Mouse (Mus musculus): ENCODE measurements at regions not wholly inside any gene's neighbourhood (a gene's known extent, or its start where the extent isn't known, plus 50 kb on each side); places are given as distances from the start of the nearest gene placed in this dataset.

DNA sequence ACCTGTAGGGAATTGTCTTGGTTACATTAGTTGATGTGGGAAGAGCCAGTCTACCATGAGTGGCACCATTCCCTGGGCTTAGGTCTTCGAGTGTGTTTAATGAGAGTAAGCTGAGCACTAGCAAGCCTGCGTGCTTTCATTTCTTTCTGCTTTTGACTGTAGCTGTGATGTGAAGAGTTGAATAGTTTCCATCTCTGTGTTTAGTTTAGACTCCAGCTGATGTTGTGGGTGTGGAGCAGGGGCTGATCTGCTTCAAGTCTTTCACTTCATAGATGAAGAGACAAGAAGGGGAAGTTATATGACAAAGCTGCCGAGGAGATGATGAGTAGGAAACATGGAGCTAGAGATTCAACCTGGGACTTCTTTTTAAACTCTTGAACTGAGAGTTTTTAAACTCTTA, 446.0 kb downstream of the Slc4a3 start:
- Histone ChIP-seq H3K4me1 (no peaks in the 10 kb centered on the region), H3K4me2 (replicated peaks) (no peak overlapping the region), H3K36me3 (no peaks in the 10 kb centered on the region), H3K9ac (no peak overlapping the region), H3K9me3 (no peaks in the 10 kb centered on the region), H3K27me3 (replicated peaks) (no peaks in the 10 kb centered on the region), H3K27ac (no peak overlapping the region), H3K4me3 (no peak overlapping the region)
- WGBS: 91% methylated on average over 3 of the region's 3 CpGs
- ATAC-seq (ENCODE audit: low FRiP score, low read depth): no peak

- Histone ChIP-seq H3K4me1 (no peaks in the 10 kb centered on the region), H3K9ac (no peak overlapping the region), H3K4me3 (no peak overlapping the region), H3K9me3 (no peaks in the 10 kb centered on the region), H3K36me3 (no peaks in the 10 kb centered on the region), H3K27ac (no peak overlapping the region), H3K4me2 (replicated peaks) (no peak overlapping the region), H3K27me3 (replicated peaks) (no peaks in the 10 kb centered on the region)
- 56% methylated on average over 3 of the region's 3 CpGs for WGBS
- no peak for ATAC-seq (ENCODE audit: low FRiP score, low read depth)
Measured at GRCm38 (mm10) chr1:75997222-75997621, 451.2 kb downstream of the Slc4a3 start.

DNA sequence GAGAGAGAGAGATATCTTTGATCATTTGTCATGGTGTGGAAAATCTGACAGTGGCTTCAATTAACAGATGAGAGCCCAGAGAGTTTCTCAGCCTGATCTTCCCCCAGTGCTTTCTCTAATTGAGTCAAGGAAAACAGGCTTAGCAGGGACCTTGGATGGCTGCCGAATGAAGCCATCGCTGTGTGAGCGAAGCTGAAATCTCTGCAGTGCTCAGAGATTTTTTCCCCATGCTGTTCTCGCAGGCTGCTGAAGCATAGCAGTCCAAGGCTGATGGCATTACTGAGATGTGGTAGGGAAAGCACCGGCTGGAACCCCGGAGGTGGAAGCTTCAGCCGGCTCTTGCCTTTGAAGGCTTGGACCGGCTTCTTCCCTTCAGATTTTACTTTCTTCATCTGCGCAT, 455.1 kb downstream of the Slc4a3 start:
- no peak overlapping the region for H3K4me3 ChIP-seq
- no peak overlapping the region for H3K9ac ChIP-seq
- no peaks in the 10 kb centered on the region for H3K9me3 ChIP-seq
- ATAC-seq (ENCODE audit: low FRiP score, low read depth): no peak
- no peaks in the 10 kb centered on the region for H3K27me3 ChIP-seq (replicated peaks)
- H3K36me3 ChIP-seq: no peaks in the 10 kb centered on the region
- 94% methylated on average over 9 of the region's 9 CpGs for WGBS
- H3K4me1 ChIP-seq: no peaks in the 10 kb centered on the region
- H3K27ac ChIP-seq: no peak overlapping the region
- no peak overlapping the region for H3K4me2 ChIP-seq (replicated peaks)

DNA sequence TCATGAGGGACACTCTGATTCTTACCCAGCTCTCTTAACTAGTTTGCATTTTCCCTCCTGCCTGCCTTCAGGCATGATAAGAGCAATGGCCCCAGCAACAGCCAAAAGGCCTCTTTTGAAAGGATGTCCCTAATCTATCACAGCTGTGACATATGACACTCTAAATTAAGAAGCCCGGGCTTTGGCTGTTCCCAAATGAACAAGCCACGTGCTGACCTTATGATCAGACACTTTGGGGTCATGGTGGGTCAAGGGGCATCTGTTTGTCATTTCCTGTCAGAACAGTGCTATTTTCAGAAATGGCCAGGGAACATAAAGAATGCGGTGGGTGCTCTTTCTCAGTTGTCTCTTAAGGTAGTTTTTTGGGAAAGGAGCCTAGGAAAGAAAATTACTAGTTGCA, 463.5 kb downstream of the Slc4a3 start:
- Histone ChIP-seq H3K9ac (no peak overlapping the region), H3K36me3 (no peaks in the 10 kb centered on the region), H3K4me1 (no peaks in the 10 kb centered on the region), H3K9me3 (no peaks in the 10 kb centered on the region), H3K27ac (no peak overlapping the region), H3K27me3 (replicated peaks) (no peaks in the 10 kb centered on the region), H3K4me2 (replicated peaks) (no peak overlapping the region), H3K4me3 (no peak overlapping the region)
- no peak for ATAC-seq (ENCODE audit: low FRiP score, low read depth)
- 26% methylated on average over 3 of the region's 3 CpGs for WGBS

DNA sequence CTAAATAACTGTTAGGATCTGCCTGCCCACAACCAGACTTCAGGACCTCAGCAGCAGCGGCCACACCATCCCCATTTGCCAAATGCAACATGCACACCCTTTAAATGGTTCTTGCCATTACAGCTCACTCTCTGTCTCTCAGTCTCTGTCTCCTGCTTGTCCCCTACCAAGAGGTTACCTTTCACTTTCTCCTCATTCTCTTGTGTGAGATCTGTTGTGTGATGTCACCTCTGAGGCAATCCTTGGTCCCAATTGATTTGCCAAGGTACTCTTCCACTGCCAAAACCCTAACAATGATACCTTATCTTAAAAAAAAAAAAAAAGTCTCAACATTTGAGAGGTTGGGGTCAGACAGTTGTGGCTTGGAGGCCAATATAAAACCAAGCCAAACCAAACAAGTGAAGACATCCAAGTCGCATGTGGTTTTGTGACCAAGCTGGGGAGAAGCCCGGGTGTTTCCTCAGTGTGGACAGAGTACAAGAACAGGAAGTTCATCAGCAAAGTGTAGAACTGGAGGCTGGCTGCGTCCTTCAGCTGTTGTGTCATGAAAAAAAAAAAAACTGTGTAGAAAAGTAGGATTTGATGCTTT, 464.2 kb downstream of the Slc4a3 start:
- Histone ChIP-seq H3K27me3 (replicated peaks) (no peaks in the 10 kb centered on the region), H3K9me3 (no peaks in the 10 kb centered on the region), H3K36me3 (no peaks in the 10 kb centered on the region), H3K4me3 (no peak overlapping the region), H3K4me2 (replicated peaks) (no peak overlapping the region), H3K4me1 (no peaks in the 10 kb centered on the region), H3K9ac (no peak overlapping the region), H3K27ac (no peak overlapping the region)
- ATAC-seq (ENCODE audit: low FRiP score, low read depth): no peak
- WGBS: 82% methylated on average over 4 of the region's 4 CpGs

DNA sequence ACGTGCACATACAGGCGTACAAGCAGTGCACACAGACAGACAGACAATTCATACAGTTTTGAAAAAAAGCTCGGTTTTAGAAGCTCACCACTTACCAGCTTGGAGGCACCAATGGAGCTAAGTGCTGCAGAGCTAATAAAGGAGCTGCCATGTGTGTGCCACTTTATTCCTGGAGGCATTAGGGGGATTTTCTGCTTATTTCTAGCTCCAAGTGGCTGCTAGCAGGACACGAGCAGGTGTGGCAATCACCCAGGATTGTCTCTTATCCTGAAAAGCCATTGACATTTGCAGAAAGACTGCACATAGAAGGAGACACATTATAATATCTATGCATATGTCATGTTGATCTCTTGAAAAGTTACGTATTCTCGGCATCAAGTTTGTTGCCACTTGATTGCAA, 472.5 kb downstream of the Slc4a3 start:
- Histone ChIP-seq H3K36me3 (no peaks in the 10 kb centered on the region), H3K27me3 (replicated peaks) (no peaks in the 10 kb centered on the region), H3K9me3 (no peaks in the 10 kb centered on the region), H3K9ac (no peak overlapping the region), H3K27ac (no peak overlapping the region), H3K4me2 (replicated peaks) (no peak overlapping the region), H3K4me3 (no peak overlapping the region), H3K4me1 (no peaks in the 10 kb centered on the region)
- 90% methylated on average over 6 of the region's 6 CpGs for WGBS
- no peak for ATAC-seq (ENCODE audit: low FRiP score, low read depth)

DNA sequence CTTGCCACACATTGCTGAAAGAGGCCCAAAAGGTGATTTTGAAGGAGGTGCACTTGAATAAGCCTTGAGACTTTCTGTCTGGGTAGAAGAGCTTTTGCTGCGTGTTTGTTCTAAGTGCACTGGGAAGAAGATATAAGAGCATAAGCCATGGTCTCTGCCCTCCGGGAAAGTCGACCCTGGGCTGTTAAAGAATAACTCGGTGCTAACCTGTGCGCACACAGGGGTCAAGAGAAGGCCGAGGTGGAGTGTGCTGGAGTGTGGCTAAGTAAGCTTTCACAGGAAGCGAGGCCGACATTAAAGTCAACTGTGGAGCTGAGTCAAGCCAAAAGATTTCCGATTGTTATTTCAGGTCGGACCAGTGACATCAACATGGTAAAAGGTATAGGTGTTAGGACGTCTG, 473.0 kb downstream of the Slc4a3 start:
- Histone ChIP-seq H3K27ac (no peak overlapping the region), H3K4me3 (no peak overlapping the region), H3K9me3 (no peaks in the 10 kb centered on the region), H3K27me3 (replicated peaks) (no peaks in the 10 kb centered on the region), H3K4me1 (no peaks in the 10 kb centered on the region), H3K9ac (no peak overlapping the region), H3K4me2 (replicated peaks) (no peak overlapping the region), H3K36me3 (no peaks in the 10 kb centered on the region)
- no peak for ATAC-seq (ENCODE audit: low FRiP score, low read depth)
- WGBS: 84% methylated on average over 11 of the region's 11 CpGs

DNA sequence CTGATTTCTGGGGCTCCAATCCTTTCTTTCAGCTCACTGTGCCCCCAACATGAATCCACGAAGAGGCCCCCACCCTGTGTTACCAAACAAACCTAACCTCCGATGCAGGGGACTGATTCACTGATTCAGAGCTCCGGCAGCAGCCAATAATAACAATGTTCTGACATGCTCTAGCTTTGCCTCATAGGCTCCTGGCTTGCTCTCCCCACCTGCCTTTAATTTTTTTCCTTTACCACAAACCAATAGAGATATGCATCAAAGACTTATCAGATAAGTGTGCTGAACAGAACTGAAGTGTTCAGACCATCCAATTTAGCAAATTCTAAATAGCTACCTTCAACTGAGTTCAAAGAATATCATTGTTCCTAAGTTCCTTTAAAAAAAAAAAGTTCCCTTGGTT, 478.6 kb downstream of the Slc4a3 start:
- Histone ChIP-seq H3K27me3 (replicated peaks) (no peaks in the 10 kb centered on the region), H3K36me3 (no peaks in the 10 kb centered on the region), H3K4me1 (peaks cover 12% of the 10 kb centered on the region), H3K9ac (no peak overlapping the region), H3K27ac (no peak overlapping the region), H3K4me3 (no peak overlapping the region), H3K4me2 (replicated peaks) (no peak overlapping the region), H3K9me3 (no peaks in the 10 kb centered on the region)
- WGBS: 62% methylated on average over 3 of the region's 3 CpGs
- no peak for ATAC-seq (ENCODE audit: low FRiP score, low read depth)

DNA sequence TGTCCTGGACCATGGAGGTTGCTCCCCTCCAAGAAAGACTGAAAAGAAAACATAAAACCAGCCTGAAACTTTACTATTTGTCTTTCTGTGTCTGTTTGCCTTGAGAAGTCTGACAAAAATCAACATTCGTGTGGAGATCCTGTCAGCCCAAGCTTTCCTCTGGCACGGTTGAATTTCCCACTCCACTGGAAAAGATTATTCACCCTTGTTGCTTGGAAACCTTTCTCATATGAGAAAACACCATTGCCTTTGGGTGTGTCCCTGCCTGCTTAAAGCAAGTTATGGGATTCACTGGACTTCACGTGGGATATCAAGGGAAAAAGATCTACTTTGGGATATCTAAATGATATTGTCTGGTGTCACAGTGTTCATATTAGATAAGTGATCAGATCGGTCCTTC, 479.3 kb downstream of the Slc4a3 start:
- Histone ChIP-seq H3K9ac (no peak overlapping the region), H3K36me3 (no peaks in the 10 kb centered on the region), H3K4me2 (replicated peaks) (no peak overlapping the region), H3K4me3 (no peak overlapping the region), H3K27me3 (replicated peaks) (no peaks in the 10 kb centered on the region), H3K9me3 (no peaks in the 10 kb centered on the region), H3K27ac (no peak overlapping the region), H3K4me1 (peaks cover 12% of the 10 kb centered on the region)
- 55% methylated on average over 4 of the region's 4 CpGs for WGBS
- ATAC-seq (ENCODE audit: low FRiP score, low read depth): no peak

GRCm38 (mm10) chr1:76029059-76029458, 483.0 kb downstream of the Slc4a3 start:
- Histone ChIP-seq H3K27ac (no peak overlapping the region), H3K36me3 (no peaks in the 10 kb centered on the region), H3K9me3 (no peaks in the 10 kb centered on the region), H3K4me2 (replicated peaks) (no peak overlapping the region), H3K27me3 (replicated peaks) (no peaks in the 10 kb centered on the region), H3K9ac (no peak overlapping the region), H3K4me3 (no peak overlapping the region), H3K4me1 (peaks cover 12% of the 10 kb centered on the region)
- 22% methylated on average over 1 of the region's 1 CpGs for WGBS
- ATAC-seq (ENCODE audit: low FRiP score, low read depth): peak; percentile 84; the same call in 1 of the 2 replicates

- H3K4me2 ChIP-seq (replicated peaks): no peak overlapping the region
- WGBS: 68% methylated on average over 11 of the region's 11 CpGs
Measured at GRCm38 (mm10) chr1:76031171-76031922, 485.3 kb downstream of the Slc4a3 start.

GRCm38 (mm10) chr1:76031923-76032285, 485.8 kb downstream of the Slc4a3 start:
- Histone ChIP-seq H3K27ac (no peak overlapping the region), H3K36me3 (no peaks in the 10 kb centered on the region), H3K4me1 (peaks cover 12% of the 10 kb centered on the region), H3K4me3 (no peak overlapping the region), H3K27me3 (replicated peaks) (no peaks in the 10 kb centered on the region), H3K9ac (no peak overlapping the region), H3K9me3 (no peaks in the 10 kb centered on the region), H3K4me2 (replicated peaks) (no peak overlapping the region)
- WGBS: 75% methylated on average over 4 of the region's 4 CpGs
- ATAC-seq (ENCODE audit: low FRiP score, low read depth): no peak

More at GRCm38 (mm10) chr1:76031171-76031922, 485.3 kb downstream of the Slc4a3 start:
- no peak overlapping the region for H3K4me3 ChIP-seq
- H3K36me3 ChIP-seq: no peaks in the 10 kb centered on the region
- H3K27ac ChIP-seq: no peak overlapping the region
- H3K9ac ChIP-seq: no peak overlapping the region
- H3K4me1 ChIP-seq: peaks cover 12% of the 10 kb centered on the region
- ATAC-seq (ENCODE audit: low FRiP score, low read depth): no peak
- no peaks in the 10 kb centered on the region for H3K27me3 ChIP-seq (replicated peaks)
- no peaks in the 10 kb centered on the region for H3K9me3 ChIP-seq

DNA sequence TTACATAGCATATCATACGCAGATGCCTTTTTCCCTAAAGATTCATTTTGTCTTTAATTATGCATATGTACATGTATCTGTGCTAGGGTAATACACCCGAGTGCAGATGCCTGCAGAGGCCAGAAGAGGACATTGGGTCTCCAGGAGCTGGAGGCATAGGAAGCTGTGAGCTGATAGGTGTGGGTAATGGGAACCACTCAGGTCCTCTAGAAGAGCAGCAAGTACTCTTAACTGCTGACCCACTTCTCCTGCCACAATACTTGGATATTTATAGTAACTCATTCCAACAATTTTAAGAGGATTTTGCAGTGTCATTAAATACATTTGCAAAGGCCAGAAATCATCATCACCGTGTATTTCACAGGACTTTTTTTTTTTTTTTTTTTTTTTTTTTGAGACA, 486.6 kb downstream of the Slc4a3 start:
- H3K4me3 ChIP-seq: no peak overlapping the region
- H3K27me3 ChIP-seq (replicated peaks): no peaks in the 10 kb centered on the region
- no peak overlapping the region for H3K9ac ChIP-seq
- H3K27ac ChIP-seq: no peak overlapping the region
- no peak for ATAC-seq (ENCODE audit: low FRiP score, low read depth)
- WGBS: 84% methylated on average over 3 of the region's 3 CpGs
- H3K4me1 ChIP-seq: peaks cover 12% of the 10 kb centered on the region
- H3K36me3 ChIP-seq: no peaks in the 10 kb centered on the region
- H3K4me2 ChIP-seq (replicated peaks): no peak overlapping the region
- H3K9me3 ChIP-seq: no peaks in the 10 kb centered on the region

Data from neural tube, embryonic 12.5 days (tissue).